Comparison of ENCODE assay signal across 8 mouse cellular contexts in genomic region chr5:105414341-105415120, GRCm38 (mm10). TPM values are rescaled to one million over a fixed set of nuclear protein-coding genes. Genes with fewer than 3 reads are reported as not detected.
DNase-seq lines count a peak whose midpoint lies in the region; ATAC-seq lines count a peak whose summit lies in the region.

No protein-coding gene starts in this region.

- H3K4me1 ChIP-seq in heart, embryonic 15.5 days (replicated peaks) = peaks cover 14% of the 10 kb centered on the region
- peaks cover 17% of the 10 kb centered on the region for H3K4me1 ChIP-seq in hindbrain, embryonic 10.5 days (replicated peaks)
- peaks cover 11% of the 10 kb centered on the region; the same call in 1 of the 2 replicates for H3K4me1 ChIP-seq in midbrain, embryonic 12.5 days

- WGBS in heart, embryonic 15.5 days = 75% methylated on average over 12 of the region's 12 CpGs
- WGBS in hindbrain, embryonic 10.5 days = 85% methylated on average over 12 of the region's 12 CpGs
- WGBS in midbrain, embryonic 12.5 days = 80% methylated on average over 12 of the region's 12 CpGs

- no peak overlapping the region; the same call in 1 of the 2 replicates for H3K27ac ChIP-seq in heart, embryonic 15.5 days
- H3K27ac ChIP-seq in hindbrain, embryonic 10.5 days = peak overlapping the region; percentile 97
- H3K27ac ChIP-seq in midbrain, embryonic 12.5 days (replicated peaks) = no peak overlapping the region

- peak overlapping the region; percentile 93 for H3K9ac ChIP-seq in heart, embryonic 15.5 days
- peak overlapping the region; percentile 85; the same call in 1 of the 2 replicates for H3K9ac ChIP-seq in midbrain, embryonic 12.5 days (replicated peaks)

- H3K4me3 ChIP-seq in heart, embryonic 15.5 days = peak overlapping the region; percentile 79
- peak overlapping the region; percentile 90 for H3K4me3 ChIP-seq in hindbrain, embryonic 10.5 days
- peak overlapping the region; percentile 87; the same call in 1 of the 2 replicates for H3K4me3 ChIP-seq in midbrain, embryonic 12.5 days

- no peak for ATAC-seq in heart, embryonic 15.5 days (replicated peaks; ENCODE audit: insufficient number of reproducible peaks, insufficient read depth, low FRiP score, low read depth)
- ATAC-seq in midbrain, embryonic 12.5 days (ENCODE audit: low FRiP score, low read depth) = no peak

- DNase-seq in heart, adult 18-20 months = no peak
- peak; percentile 15 for DNase-seq in NIH3T3 (ENCODE audit: low read depth)
- DNase-seq in hindbrain, embryonic 10.5 days (ENCODE audit: low spot score) = no peak
- DNase-seq in adrenal gland, postnatal 10 days = no peak
- DNase-seq in thymus, postnatal 10 days (ENCODE audit: low spot score in 2 of 2) = no peak
- no peak for DNase-seq in spleen, postnatal 36 days (ENCODE audit: low spot score in 2 of 2)

- no peaks in the 10 kb centered on the region for H3K27me3 ChIP-seq in heart, embryonic 15.5 days
- H3K27me3 ChIP-seq in hindbrain, embryonic 10.5 days (ENCODE audit: insufficient read depth, poor library complexity, severe bottlenecking) = 0 out of 2 replicates have a peak, but pooled peaks cover 5% of the 10 kb centered on the region
- H3K27me3 ChIP-seq in midbrain, embryonic 12.5 days = peaks cover 12% of the 10 kb centered on the region

- H3K4me2 ChIP-seq in heart, embryonic 15.5 days = peak overlapping the region; percentile 96
- peak overlapping the region; percentile 82 for H3K4me2 ChIP-seq in midbrain, embryonic 12.5 days (replicated peaks)

- no peaks in the 10 kb centered on the region for H3K9me3 ChIP-seq in heart, embryonic 15.5 days (replicated peaks)
- peaks cover 12% of the 10 kb centered on the region; the same call in 1 of the 2 replicates for H3K9me3 ChIP-seq in hindbrain, embryonic 10.5 days
- peaks cover 7% of the 10 kb centered on the region; the same call in 1 of the 2 replicates for H3K9me3 ChIP-seq in midbrain, embryonic 12.5 days

- no peaks in the 10 kb centered on the region for H3K36me3 ChIP-seq in heart, embryonic 15.5 days
- H3K36me3 ChIP-seq in hindbrain, embryonic 10.5 days = peaks cover 16% of the 10 kb centered on the region
- 0 out of 2 replicates have a peak, but pooled peaks cover 7% of the 10 kb centered on the region for H3K36me3 ChIP-seq in midbrain, embryonic 12.5 days

RNA-seq across cellular contexts. Expression of gene Lrrc8b, which starts 1.0 kb away (rescaled TPM):
- 2.9 and 3.9 TPM in 2 replicates for polyA plus RNA-seq in heart, embryonic 15.5 days (2015; fragmentation: Nextera tagmentation; extraction: Ambion mirVana)
- total RNA-seq in heart, adult 18-20 months (2021) = 1 to 10 TPM; 4.1 to 4.9 TPM
- polyA plus RNA-seq in hindbrain, embryonic 10.5 days (2016; fragmentation: Nextera tagmentation; extraction: Ambion mirVana) = 7.3 and 7.5 TPM in 2 replicates
- 11.5 and 12.4 TPM in 2 replicates for polyA plus RNA-seq in midbrain, embryonic 12.5 days (2016; fragmentation: Nextera tagmentation; extraction: Ambion mirVana)
- total RNA-seq in adrenal gland, postnatal 10 days (2021) = 10 to 100 TPM; 62.8 to 66.4 TPM
